Mouse (Mus musculus): Measurements from ENCODE around the gene Galk2. TPM values are rescaled to one million over a fixed set of nuclear protein-coding genes. Genes with fewer than 3 reads are reported as not detected.

Gene Galk2
- total and polyA plus RNA-seq, 3 experiments, result 0.08 to 0.29 TPM; not detected in 1

- Histone ChIP-seq H3K36me3 (ENCODE audit: control insufficient read depth in 1 of 2, insufficient read depth in 2 of 2, low read length in 2 of 2) (peaks cover 0 to 5% of the 10 kb centered on the region in 2 experiments; a peak in 2 of 4 replicates), H3K4me1 (ENCODE audit: control insufficient read depth in 1 of 2, insufficient read depth in 2 of 2, low read length in 2 of 2) (no peaks in the 10 kb centered on the region), H3K4me3 (ENCODE audit: control insufficient read depth in 1 of 2, insufficient read depth in 1 of 2, low read depth in 2 of 2, low read length in 2 of 2) (no peak overlapping the region), H3K27ac (ENCODE audit: control insufficient read depth, low read depth, low read length) (no peak overlapping the region), H3K9me3 (replicated peaks; ENCODE audit: insufficient read depth, low read length) (no peaks in the 10 kb centered on the region), H3K79me2 (ENCODE audit: control insufficient read depth, insufficient read depth, low read length, poor library complexity) (no peaks in the 10 kb centered on the region), H3K9ac (ENCODE audit: control insufficient read depth, low read depth, low read length, poor library complexity, severe bottlenecking) (no peak overlapping the region), H3K27me3 (ENCODE audit: control insufficient read depth in 1 of 2, insufficient read depth in 2 of 2, low read length in 2 of 2) (no peaks in the 10 kb centered on the region)
- no peak for TF ChIP-seq HCFC1 (IDR thresholded peaks at IDR 0.05; ENCODE audit: low read depth, low read length)
- TF ChIP-seq POLR2A (IDR thresholded peaks at IDR 0.05; ENCODE audit: control insufficient read depth in 1 of 2, insufficient read depth in 1 of 2, low read depth in 1 of 2, low read length in 2 of 2, poor library complexity in 1 of 2), result no peak
- no peak for TF ChIP-seq USF1 (IDR thresholded peaks at IDR 0.05; ENCODE audit: low read depth, low read length)
- TF ChIP-seq NRF1 (IDR thresholded peaks at IDR 0.05; ENCODE audit: insufficient read depth, low read depth, low read length, poor library complexity, severe bottlenecking), result no peak
- no peak for TF ChIP-seq CTCF (IDR thresholded peaks at IDR 0.05 in 2 of 3, conservative IDR thresholded peaks at IDR 0.05 in 1 of 3; ENCODE audit: control insufficient read depth in 1 of 3, insufficient read depth in 1 of 3, low read depth in 2 of 3, low read length in 3 of 3, poor library complexity in 1 of 3, severe bottlenecking in 1 of 3)
- no peak for TF ChIP-seq GABPA (IDR thresholded peaks at IDR 0.05; ENCODE audit: low read depth, low read length)
- no peak for TF ChIP-seq RAD21 (IDR thresholded peaks at IDR 0.05; ENCODE audit: low read depth, low read length)
- TF ChIP-seq MAFK (IDR thresholded peaks at IDR 0.05; ENCODE audit: borderline replicate concordance, low read depth, low read length), result no peak
- no peak for TF ChIP-seq MAZ (IDR thresholded peaks at IDR 0.05; ENCODE audit: low read depth, low read length)
- no peak for TF ChIP-seq BHLHE40 (IDR thresholded peaks at IDR 0.05; ENCODE audit: borderline replicate concordance, low read depth, low read length)
- TF ChIP-seq POLR2AphosphoS2 (IDR thresholded peaks at IDR 0.05; ENCODE audit: low read length), result no peak
- TF ChIP-seq CHD1 (IDR thresholded peaks at IDR 0.05; ENCODE audit: low read depth, low read length), result no peak
- no peak for TF ChIP-seq ELF1 (IDR thresholded peaks at IDR 0.05; ENCODE audit: low read depth, low read length)
- no peak for TF ChIP-seq SIN3A (IDR thresholded peaks at IDR 0.05; ENCODE audit: low read length)
- no peak for TF ChIP-seq KAT2A (conservative IDR thresholded peaks at IDR 0.05; ENCODE audit: low read depth, low read length)
- no peak for TF ChIP-seq MYB (IDR thresholded peaks at IDR 0.05; ENCODE audit: low read depth, low read length)
- TF ChIP-seq EP300 (IDR thresholded peaks at IDR 0.05; ENCODE audit: low read depth in 1 of 2, low read length in 2 of 2), result no peak
- no peak for DNase-seq (ENCODE audit: low read depth, low spot score)
Measured at GRCm38 (mm10) chr2:125827898-125828297, 31.0 kb upstream of the Galk2 start.

GRCm38 (mm10) chr2:125829924-125830323 is 29.0 kb upstream of the Galk2 start:
- Histone ChIP-seq H3K4me3 (ENCODE audit: control insufficient read depth in 1 of 2, insufficient read depth in 1 of 2, low read depth in 2 of 2, low read length in 2 of 2) (no peak overlapping the region), H3K9ac (ENCODE audit: control insufficient read depth, low read depth, low read length, poor library complexity, severe bottlenecking) (no peak overlapping the region), H3K4me1 (ENCODE audit: control insufficient read depth in 1 of 2, insufficient read depth in 2 of 2, low read length in 2 of 2) (no peaks in the 10 kb centered on the region), H3K36me3 (ENCODE audit: control insufficient read depth in 1 of 2, insufficient read depth in 2 of 2, low read length in 2 of 2) (peaks cover 0 to 14% of the 10 kb centered on the region in 2 experiments; a peak in 2 of 4 replicates), H3K27me3 (ENCODE audit: control insufficient read depth in 1 of 2, insufficient read depth in 2 of 2, low read length in 2 of 2) (no peaks in the 10 kb centered on the region), H3K9me3 (replicated peaks; ENCODE audit: insufficient read depth, low read length) (no peaks in the 10 kb centered on the region), H3K27ac (ENCODE audit: control insufficient read depth, low read depth, low read length) (no peak overlapping the region), H3K79me2 (ENCODE audit: control insufficient read depth, insufficient read depth, low read length, poor library complexity) (no peaks in the 10 kb centered on the region)
- no peak for DNase-seq (ENCODE audit: low read depth, low spot score)
- TF ChIP-seq UBTF (IDR thresholded peaks at IDR 0.05; ENCODE audit: borderline replicate concordance, insufficient read depth, low read depth, low read length), result no peak
- TF ChIP-seq ZC3H11A (IDR thresholded peaks at IDR 0.05; ENCODE audit: low read depth, low read length), result no peak
- no peak for TF ChIP-seq ETS1 (IDR thresholded peaks at IDR 0.05; ENCODE audit: low read depth, low read length)
- TF ChIP-seq NELFE (IDR thresholded peaks at IDR 0.05; ENCODE audit: low read depth, low read length), result no peak
- no peak for TF ChIP-seq RAD21 (IDR thresholded peaks at IDR 0.05; ENCODE audit: low read depth, low read length)
- no peak for TF ChIP-seq JUND (IDR thresholded peaks at IDR 0.05; ENCODE audit: low read depth, low read length)
- no peak for TF ChIP-seq ZKSCAN1 (IDR thresholded peaks at IDR 0.05; ENCODE audit: low read depth, low read length)

Measured in MEL (cell line).